Mouse (Mus musculus) stomach, embryonic 15.5 days (tissue): ENCODE measurements around the gene Cadps2. TPM values are rescaled to one million over a fixed set of nuclear protein-coding genes. Genes with fewer than 3 reads are reported as not detected.

ENCODE experiments used
- ATAC-seq: fragments of 200-750 bp; cut with Nextera tagmentation; 2 replicates; pipeline ENCODE4 v1.8.0; 2017; ENCODE audit warnings: low read depth, moderate number of reproducible peaks, moderate TSS enrichment; ENCODE audit not compliant: insufficient read depth, low FRiP score
- H3K27ac ChIP-seq: fragments of 300-500 bp; sonication (generic); 2 replicates; pipeline ENCODE4 v1.5.1; 2015; ENCODE audit warnings: mild to moderate bottlenecking, inconsistent platforms
- H3K27me3 ChIP-seq: fragments of 300-500 bp; sonication (generic); replicated peaks from 2 replicates; pipeline ENCODE4 v1.6.1; 2015; ENCODE audit warnings: inconsistent platforms
- H3K36me3 ChIP-seq: fragments of 300-500 bp; sonication (generic); 2 replicates; pipeline ENCODE4 v1.6.1; 2015; ENCODE audit warnings: inconsistent platforms
- H3K4me1 ChIP-seq: fragments of 300-500 bp; sonication (generic); 2 replicates; pipeline ENCODE4 v1.6.1; 2015; ENCODE audit warnings: inconsistent platforms
- H3K4me2 ChIP-seq: fragments of 300-500 bp; sonication (generic); 2 replicates; pipeline ENCODE4 v1.6.1; 2015; ENCODE audit warnings: mild to moderate bottlenecking, inconsistent platforms
- H3K4me3 ChIP-seq: fragments of 300-500 bp; sonication (generic); replicated peaks from 2 replicates; pipeline ENCODE4 v1.5.1; 2015; ENCODE audit warnings: inconsistent platforms
- H3K9ac ChIP-seq: fragments of 300-500 bp; sonication (generic); 2 replicates; pipeline ENCODE4 v1.6.1; 2015; ENCODE audit warnings: inconsistent platforms
- H3K9me3 ChIP-seq: fragments of 300-500 bp; sonication (generic); 2 replicates; pipeline ENCODE4 v1.6.1; 2016; ENCODE audit warnings: inconsistent platforms
- WGBS: fragments of 180-500 bp; shearing (Covaris S2); methylation state at CpG from one replicate; pipeline ENCODE4 v1.1.7; 2015; 5-methylcytosine and 5-hydroxymethylcytosine counted together
- polyA plus RNA-seq: library from polyadenylated mRNA; unstranded; fragments of >200 nt; fragmentation: Nextera tagmentation; extraction: Ambion mirVana; gene quantifications from 2 replicates; pipeline ENCODE4 v1.2.1, GENCODE M21; 2015

Cadps2 gene
- polyA plus RNA-seq, 1 experiment from 2014 or later, result 4.2 TPM

DNA sequence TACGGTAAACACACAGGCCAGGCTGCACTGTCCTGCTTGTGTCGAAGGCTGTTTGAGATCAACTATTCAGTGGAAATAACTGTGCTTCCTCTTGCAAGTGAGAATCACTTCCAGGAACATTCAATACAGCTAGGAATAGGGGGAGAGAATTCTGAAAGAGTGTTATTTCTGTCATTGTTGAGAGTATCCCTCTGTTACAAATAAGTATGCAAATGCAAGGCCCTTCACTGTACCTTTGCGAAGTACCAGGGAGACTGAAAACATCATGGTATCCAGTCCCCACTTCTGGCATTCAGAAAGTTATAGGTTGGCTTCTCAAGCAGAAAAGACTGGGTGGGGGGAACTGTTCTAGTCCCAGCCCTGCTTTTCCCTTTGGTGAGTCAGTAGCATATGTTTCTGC is 581.2 kb downstream of the Cadps2 start:
- no peak for ATAC-seq
- no peak overlapping the region for H3K4me3 ChIP-seq
- no peak overlapping the region for H3K4me2 ChIP-seq
- no peak overlapping the region for H3K27ac ChIP-seq
- H3K27me3 ChIP-seq, result peaks cover 72% of the 10 kb centered on the region
- H3K4me1 ChIP-seq, result peaks cover 7% of the 10 kb centered on the region
- H3K36me3 ChIP-seq, result no peaks in the 10 kb centered on the region
- no peak overlapping the region for H3K9ac ChIP-seq
- H3K9me3 ChIP-seq, result no peaks in the 10 kb centered on the region
- WGBS, result 25% methylated on average over 3 of the region's 3 CpGs

DNA sequence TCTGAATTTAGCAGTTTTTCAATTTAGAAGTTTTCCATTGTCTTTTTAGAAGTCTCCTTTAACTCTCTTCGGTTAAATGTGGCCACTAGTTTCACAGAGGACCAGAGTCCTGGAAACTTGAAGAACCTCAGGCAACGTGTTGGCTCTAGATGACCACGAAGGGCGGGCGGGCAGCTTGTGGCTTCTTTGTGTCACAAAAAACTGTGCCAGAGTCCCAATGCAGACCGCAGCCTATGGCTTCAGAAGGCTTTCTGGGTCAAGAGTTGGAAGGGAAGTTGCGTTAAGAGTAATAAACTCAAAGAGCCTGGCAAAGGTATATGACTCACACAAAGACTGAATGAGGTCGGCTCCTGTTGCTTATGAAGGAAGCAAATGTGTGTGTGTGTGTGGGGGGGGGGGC is 584.1 kb downstream of the Cadps2 start:
- Histone ChIP-seq H3K9ac (no peak overlapping the region), H3K9me3 (no peaks in the 10 kb centered on the region), H3K4me1 (peaks cover 7% of the 10 kb centered on the region), H3K36me3 (no peaks in the 10 kb centered on the region), H3K4me2 (no peak overlapping the region), H3K27me3 (peaks cover 71% of the 10 kb centered on the region), H3K4me3 (no peak overlapping the region), H3K27ac (no peak overlapping the region)
- ATAC-seq, result no peak
- 4% methylated on average over 8 of the region's 8 CpGs for WGBS

- H3K9me3 ChIP-seq, result no peaks in the 10 kb centered on the region
- H3K4me3 ChIP-seq, result no peak overlapping the region
- no peak for ATAC-seq
- H3K27me3 ChIP-seq, result peaks cover 71% of the 10 kb centered on the region
- 3% methylated on average over 11 of the region's 11 CpGs for WGBS
- H3K9ac ChIP-seq, result no peak overlapping the region
- H3K4me2 ChIP-seq, result no peak overlapping the region
- H3K4me1 ChIP-seq, result peaks cover 10% of the 10 kb centered on the region
- H3K36me3 ChIP-seq, result no peaks in the 10 kb centered on the region
- no peak overlapping the region for H3K27ac ChIP-seq
Measured at GRCm38 (mm10) chr6:23254644-23255043, 584.6 kb downstream of the Cadps2 start.

GRCm38 (mm10) chr6:23253353-23254311 is 585.6 kb downstream of the Cadps2 start:
- H3K27me3 ChIP-seq, result peaks cover 71% of the 10 kb centered on the region
- no peak overlapping the region; the same call in 1 of the 2 replicates for H3K4me2 ChIP-seq
- ATAC-seq, result no peak
- H3K36me3 ChIP-seq, result no peaks in the 10 kb centered on the region
- H3K27ac ChIP-seq, result no peak overlapping the region
- no peaks in the 10 kb centered on the region for H3K9me3 ChIP-seq
- H3K4me1 ChIP-seq, result peaks cover 18% of the 10 kb centered on the region
- 1% methylated on average over 43 of the region's 43 CpGs for WGBS
- no peak overlapping the region for H3K9ac ChIP-seq
- H3K4me3 ChIP-seq, result no peak overlapping the region

DNA sequence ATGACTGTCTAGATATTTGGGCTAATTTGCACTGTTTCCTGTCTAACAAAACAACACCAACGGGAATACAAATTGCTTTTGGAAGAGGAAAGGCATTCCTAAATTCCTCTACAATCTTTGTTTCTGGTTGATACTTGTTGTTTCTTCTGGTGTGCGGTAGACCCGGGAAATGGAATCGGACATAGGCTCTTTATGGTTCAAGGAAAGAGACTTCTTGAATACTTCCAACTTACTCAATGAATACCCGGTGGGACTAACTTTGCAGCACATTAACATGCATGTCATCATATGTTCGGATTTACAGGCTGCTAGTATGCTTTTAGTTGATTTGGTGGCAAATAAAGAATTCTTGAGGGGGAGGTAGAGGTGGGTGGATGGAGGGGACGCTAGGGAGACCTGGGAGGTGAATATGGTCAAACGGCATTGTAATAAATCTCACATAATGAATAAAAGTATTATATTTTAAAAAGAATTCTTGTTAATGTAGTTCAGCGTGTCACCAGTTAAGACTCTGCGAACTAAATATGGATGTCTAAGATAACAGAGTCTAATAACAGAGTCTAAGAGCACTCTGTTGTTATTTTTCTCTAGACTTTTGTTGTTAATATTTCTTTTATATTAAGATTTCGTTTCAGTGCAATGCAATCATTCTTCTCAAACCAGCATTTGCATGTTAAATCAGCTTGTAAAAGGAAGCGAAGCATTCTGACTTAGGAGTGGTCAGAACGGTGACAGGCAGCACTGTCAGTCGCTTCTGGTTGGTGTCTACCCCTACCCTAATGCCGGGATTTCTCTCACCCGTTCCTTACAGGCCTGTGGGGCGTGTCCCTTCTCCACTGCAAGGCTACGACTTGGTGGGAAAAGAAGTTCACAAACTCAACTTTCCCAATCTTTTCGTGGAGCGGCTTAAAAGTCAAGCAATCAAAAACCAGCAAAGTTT is 586.8 kb downstream of the Cadps2 start:
- ATAC-seq, result no peak
- Histone ChIP-seq H3K36me3 (no peaks in the 10 kb centered on the region), H3K4me2 (no peak overlapping the region), H3K27ac (no peak overlapping the region), H3K9me3 (no peaks in the 10 kb centered on the region), H3K27me3 (peaks cover 72% of the 10 kb centered on the region), H3K4me1 (peaks cover 25% of the 10 kb centered on the region), H3K9ac (no peak overlapping the region), H3K4me3 (no peak overlapping the region)
- WGBS, result 3% methylated on average over 20 of the region's 20 CpGs

DNA sequence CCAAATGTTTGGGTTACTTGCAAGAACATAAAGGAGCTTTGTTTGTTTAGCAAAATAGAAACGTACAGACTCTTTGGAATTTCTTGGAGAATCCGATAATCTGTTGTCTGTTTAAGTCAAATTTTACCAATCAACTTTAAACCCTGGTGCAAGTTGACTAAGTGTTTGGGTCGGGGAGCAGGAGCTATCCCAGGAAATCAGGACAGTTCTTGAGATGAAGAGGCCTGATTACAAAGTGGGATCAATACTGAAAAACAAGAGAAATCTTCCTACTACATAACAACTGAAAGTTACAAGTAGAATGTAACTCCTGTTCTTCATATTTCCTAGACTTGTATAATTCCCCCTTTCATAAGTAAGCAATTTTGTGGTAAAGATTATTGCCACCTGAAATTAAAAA is 587.8 kb downstream of the Cadps2 start:
- WGBS, result 6% methylated on average over 3 of the region's 3 CpGs
- Histone ChIP-seq H3K27ac (no peak overlapping the region), H3K36me3 (no peaks in the 10 kb centered on the region), H3K27me3 (peaks cover 75% of the 10 kb centered on the region), H3K9ac (no peak overlapping the region), H3K4me3 (no peak overlapping the region), H3K9me3 (no peaks in the 10 kb centered on the region), H3K4me1 (peaks cover 28% of the 10 kb centered on the region), H3K4me2 (no peak overlapping the region)
- no peak for ATAC-seq

DNA sequence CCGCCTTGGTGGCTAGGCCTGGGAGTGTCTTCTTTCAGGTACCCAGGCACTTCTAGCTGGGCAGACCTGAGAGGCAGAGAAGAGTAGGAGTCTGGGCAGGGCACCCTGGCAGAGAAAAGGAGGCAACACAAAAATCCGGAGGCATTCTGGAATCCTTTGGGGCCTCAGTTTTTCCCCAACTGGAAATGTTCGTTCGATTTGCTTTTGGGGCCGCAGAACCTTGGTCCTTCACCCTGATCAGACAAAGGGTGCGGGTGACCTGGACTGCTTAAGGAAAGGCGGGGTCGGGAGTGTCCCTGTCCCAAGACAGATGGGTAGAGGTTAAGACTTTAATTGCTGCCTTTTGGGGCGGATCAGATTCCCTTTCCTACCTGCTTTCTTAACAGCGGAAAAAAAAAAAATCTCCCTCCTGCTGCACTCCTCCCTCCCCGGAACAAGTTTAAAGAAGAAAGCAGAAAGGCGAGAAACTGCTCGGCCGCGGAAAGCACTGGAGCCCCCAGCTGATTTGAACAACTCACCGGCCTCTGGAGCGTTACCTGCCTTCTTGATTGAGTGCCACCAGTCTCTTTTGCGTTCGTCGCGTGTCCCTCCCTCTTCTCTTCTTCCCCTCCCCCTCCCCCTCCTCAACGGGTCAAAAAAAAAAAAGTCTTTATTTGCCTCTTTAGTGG is 588.8 kb downstream of the Cadps2 start:
- no peaks in the 10 kb centered on the region for H3K9me3 ChIP-seq
- 4% methylated on average over 22 of the region's 22 CpGs for WGBS
- H3K4me1 ChIP-seq, result peaks cover 28% of the 10 kb centered on the region
- no peak overlapping the region for H3K9ac ChIP-seq
- H3K4me2 ChIP-seq, result no peak overlapping the region
- H3K27ac ChIP-seq, result no peak overlapping the region
- peaks cover 81% of the 10 kb centered on the region for H3K27me3 ChIP-seq
- no peaks in the 10 kb centered on the region for H3K36me3 ChIP-seq
- no peak overlapping the region for H3K4me3 ChIP-seq
- ATAC-seq, result no peak

DNA sequence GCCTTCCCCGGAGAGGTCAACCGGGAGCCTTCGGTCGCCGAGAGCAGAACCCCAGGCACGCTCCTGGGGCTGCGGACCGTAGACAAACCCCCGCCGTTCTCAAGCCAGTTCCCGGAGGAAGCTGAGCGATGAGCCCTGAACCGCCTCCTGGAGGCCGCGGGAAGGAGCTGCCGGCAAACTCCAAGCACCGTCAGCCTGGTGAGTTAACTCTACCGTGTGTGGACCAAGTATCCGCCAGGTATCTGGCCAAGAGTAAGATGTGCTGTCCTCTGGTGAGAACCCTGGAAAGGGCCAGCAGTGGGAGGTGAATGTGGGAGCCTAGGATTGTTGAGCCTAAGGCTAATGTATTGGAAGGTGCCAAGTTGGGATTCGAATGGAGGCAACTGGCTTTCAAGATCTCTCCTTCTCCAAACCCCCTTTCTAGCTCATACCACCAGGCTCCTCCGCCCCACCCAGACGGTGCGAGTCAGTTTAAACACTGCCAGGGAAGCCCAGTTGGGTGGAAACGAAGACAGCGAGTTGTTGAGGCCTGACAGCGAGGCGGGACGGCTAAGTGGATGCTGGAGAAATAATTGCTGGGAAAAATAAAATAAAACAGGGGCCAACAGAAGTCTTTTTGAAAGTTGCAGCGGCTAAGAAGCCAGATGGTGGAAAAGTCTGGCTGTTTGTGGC is 589.5 kb downstream of the Cadps2 start:
- Histone ChIP-seq H3K4me1 (peaks cover 28% of the 10 kb centered on the region), H3K4me2 (peak overlapping the region; percentile 65), H3K9me3 (no peaks in the 10 kb centered on the region), H3K4me3 (peak overlapping the region; percentile 36), H3K27me3 (peaks cover 79% of the 10 kb centered on the region), H3K27ac (no peak overlapping the region), H3K36me3 (no peaks in the 10 kb centered on the region), H3K9ac (no peak overlapping the region)
- WGBS, result 2% methylated on average over 29 of the region's 29 CpGs
- no peak; the same call in 1 of the 2 replicates for ATAC-seq

GRCm38 (mm10) chr6:23249053-23249401 is 590.2 kb downstream of the Cadps2 start:
- H3K36me3 ChIP-seq, result no peaks in the 10 kb centered on the region
- H3K4me1 ChIP-seq, result peaks cover 28% of the 10 kb centered on the region
- WGBS, result 2% methylated on average over 24 of the region's 24 CpGs
- no peak for ATAC-seq
- H3K9me3 ChIP-seq, result no peaks in the 10 kb centered on the region
- H3K9ac ChIP-seq, result no peak overlapping the region
- H3K4me2 ChIP-seq, result peak overlapping the region; percentile 65
- H3K27ac ChIP-seq, result no peak overlapping the region
- H3K27me3 ChIP-seq, result peaks cover 81% of the 10 kb centered on the region
- H3K4me3 ChIP-seq, result peak overlapping the region; percentile 36; the same call in 1 of the 2 replicates

DNA sequence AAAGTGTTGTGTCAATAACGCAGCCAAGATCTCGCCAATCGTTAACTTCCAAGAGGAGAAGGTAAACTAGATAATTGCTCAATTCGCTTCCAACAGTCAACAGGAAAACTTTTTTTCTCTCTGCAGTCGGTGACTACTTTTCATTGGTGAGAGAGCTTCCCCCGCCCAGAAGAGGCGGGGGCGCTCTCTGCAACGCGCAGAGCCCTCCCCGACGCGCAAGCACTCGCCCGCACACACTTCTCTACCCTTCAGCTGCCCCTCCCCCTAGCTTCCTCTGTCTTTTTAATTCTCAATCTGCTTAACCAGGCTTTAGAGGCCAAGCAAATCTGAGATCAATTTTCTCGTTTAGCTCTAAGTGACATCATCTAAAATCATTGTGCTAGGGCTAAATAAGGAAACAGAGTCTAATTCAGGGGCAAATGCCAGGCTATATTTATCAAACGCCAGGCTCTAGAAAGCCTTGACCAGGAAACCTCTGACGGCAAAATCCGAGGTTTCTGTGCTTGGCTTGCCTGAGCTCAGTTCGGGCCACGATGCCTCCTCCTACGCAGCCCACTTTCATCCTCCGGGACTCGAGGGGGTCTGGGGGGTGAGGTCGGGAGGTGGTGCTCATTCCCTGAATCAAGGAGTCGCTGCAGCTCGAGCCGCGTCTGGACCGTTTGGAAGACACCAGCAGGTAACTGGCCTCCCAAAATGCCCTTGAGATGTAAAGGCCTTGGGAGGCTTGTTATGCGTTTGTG is 590.7 kb downstream of the Cadps2 start, which contains the start of gene Fezf1:
Gene Fezf1 (minus strand): TSS at position 50 of the 740 bp plus-strand sequence.
- no peak for ATAC-seq

More for the DNA sequence above, 590.7 kb downstream of the Cadps2 start, which contains the start of gene Fezf1:
- Histone ChIP-seq H3K4me1 (peaks cover 22% of the 10 kb centered on the region), H3K9me3 (no peaks in the 10 kb centered on the region), H3K4me3 (peak within 1 kb of the TSS; percentile 36), H3K27ac (no peak within 1 kb of the TSS), H3K9ac (no peak within 1 kb of the TSS), H3K36me3 (no peaks in the 10 kb centered on the region), H3K4me2 (peak within 1 kb of the TSS; percentile 65), H3K27me3 (peaks cover 80% of the 10 kb centered on the region)
- under 1% methylated on average over 31 of the region's 31 CpGs for WGBS
